Mouse (Mus musculus) bone marrow, adult 2 months (tissue): ENCODE results near the gene Mrps35.

ENCODE experiments used
- CTCF ChIP-seq: fragments of 200-500 bp; IDR thresholded peaks from 2 replicates; pipeline ENCODE4 v1.5.1; 2011; ENCODE audit warnings: low read length, control low read depth; ENCODE audit not compliant: control insufficient read depth, insufficient read depth
- POLR2A ChIP-seq: fragments of 200-500 bp; IDR thresholded peaks from 2 replicates; pipeline ENCODE4 v1.6.1; 2011; ENCODE audit warnings: low read depth, mild to moderate bottlenecking, control low read depth, low read length, borderline replicate concordance; ENCODE audit not compliant: control insufficient read depth

GRCm38 (mm10) chr6:146999302-146999701 lies 43.3 kb upstream of the Mrps35 start:
- TF ChIP-seq POLR2A (no peak), CTCF (no peak)
